Mouse (Mus musculus): ENCODE measurements around the gene Ldhc.

DNA sequence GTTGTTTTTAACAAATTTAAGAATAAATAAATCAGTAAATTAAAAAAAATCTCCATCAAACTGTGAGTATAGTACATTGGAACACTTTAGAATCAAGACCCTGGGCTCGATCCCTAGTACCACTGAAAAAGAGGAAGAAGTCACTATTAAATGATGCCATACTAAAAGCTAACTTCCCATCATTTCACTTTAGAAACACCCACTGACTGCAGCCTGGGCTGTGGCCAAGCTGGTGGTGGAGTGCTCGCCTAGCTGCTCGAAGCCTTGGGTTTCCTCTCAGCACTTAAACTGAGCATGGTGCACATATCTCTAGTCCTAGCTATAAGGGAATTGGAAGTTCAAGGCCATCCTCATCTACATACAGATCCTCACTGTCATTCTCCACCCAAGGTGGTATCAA is 50.2 kb downstream of the Ldhc start:
- TF ChIP-seq POLR2A (IDR thresholded peaks at IDR 0.05; ENCODE audit: insufficient read depth, low read depth, low read length) (no peak), CTCF (IDR thresholded peaks at IDR 0.05; ENCODE audit: insufficient read depth, low read depth, low read length) (no peak)

All from olfactory bulb, adult 2 months (tissue).